Mouse (Mus musculus) heart, adult 9 months (tissue): ENCODE results near the gene Abr.
A peak's percentile ranks its signal among the peaks of the same experiment; 100 is the strongest.

Source experiments
- DNase-seq, 2 experiments: peaks; one replicate each; pipeline ENCODE4 v3.0.0; 2022; ENCODE audit warnings: low spot score in 2 of 2

Abr gene

GRCm38 (mm10) chr11:76623206-76623961 is 1.3 kb upstream of the Abr start:
- DNase-seq, result peak; percentile 25 to 34

DNA sequence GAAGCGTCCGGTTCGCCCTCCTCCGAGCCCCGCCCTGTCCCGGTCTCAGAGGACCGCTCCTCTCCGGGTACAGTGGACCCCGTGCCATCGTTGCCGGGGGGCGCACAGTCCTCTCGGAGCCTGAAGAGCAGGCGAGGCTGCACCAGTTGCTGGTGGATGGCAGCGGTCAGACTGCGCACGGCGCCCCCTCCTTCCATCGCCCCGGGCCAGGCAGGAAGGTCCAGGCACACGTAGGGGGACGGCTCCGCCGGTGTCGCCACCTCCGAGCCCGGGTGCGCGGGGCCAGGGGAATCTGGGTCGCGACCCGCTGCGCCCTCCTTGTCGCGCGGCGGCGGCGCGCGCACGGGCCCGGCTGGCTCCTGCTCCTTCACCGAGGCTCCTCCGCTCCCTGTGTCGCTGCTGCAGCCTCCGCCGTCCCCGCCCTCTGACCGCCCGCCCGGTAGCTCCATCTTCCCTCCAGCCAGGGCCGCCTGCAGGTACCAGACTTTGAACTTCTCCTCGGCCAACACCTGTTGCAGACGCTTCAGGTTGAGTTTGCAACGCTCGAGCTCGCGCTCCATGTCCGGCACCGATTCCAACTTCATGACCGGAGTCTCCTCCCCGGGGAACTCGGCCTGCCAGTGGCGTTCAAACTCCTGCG is 572 bp upstream of the Abr start:
- DNase-seq, result peak in 1 of 2 experiments; percentile 10

- DNase-seq, result no peak
These were observed 4.0 kb downstream of the Abr start for GRCm38 (mm10) chr11:76618134-76618533.

- DNase-seq, result no peak
These were observed 7.9 kb downstream of the Abr start for GRCm38 (mm10) chr11:76614246-76614645.

DNA sequence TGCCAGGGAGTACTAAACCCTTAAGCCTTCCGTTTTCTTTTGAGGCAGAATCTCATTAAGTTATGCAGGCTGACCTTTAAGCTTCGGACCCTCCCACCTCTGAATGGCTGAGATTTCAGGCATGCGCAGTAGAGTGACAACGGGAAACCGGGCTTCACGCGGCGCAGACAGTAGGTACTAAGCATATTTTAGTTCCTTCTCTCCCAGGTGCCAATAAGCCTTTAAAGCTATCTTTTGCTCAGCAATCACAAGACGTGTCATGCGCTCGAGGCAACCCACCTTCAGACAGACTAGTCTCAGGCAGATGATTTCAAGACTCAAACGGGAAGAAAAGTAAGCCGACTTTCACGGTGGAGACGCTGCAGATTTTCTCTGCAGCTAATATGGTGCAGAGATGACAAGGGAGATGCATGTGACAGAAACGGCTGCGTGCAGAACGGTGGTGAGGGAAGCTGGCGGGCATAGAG is 9.4 kb downstream of the Abr start:
- no peak for DNase-seq

DNA sequence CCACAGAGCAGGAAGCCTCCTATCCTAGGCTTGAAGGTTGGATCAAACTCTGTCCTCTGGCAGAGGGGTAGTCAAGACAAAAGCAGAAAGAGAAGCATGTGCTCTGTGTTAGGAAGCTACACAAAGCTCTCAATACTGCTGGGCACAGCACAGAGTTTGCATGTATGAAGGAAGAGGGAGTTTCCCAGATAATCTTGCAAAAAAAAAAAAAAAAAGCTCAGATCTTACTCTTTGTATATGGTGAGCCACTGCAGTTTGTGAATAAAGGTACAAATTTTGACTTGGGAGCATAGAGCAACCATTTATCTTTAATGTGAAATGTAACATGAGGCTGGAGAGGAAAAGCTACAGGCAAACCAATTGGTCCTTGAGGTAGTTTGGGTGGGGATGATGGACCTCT is 11.2 kb downstream of the Abr start:
- no peak for DNase-seq

- no peak for DNase-seq
These were observed 15.6 kb downstream of the Abr start for GRCm38 (mm10) chr11:76606521-76606920.

GRCm38 (mm10) chr11:76599219-76599618 is 22.9 kb downstream of the Abr start:
- no peak for DNase-seq

GRCm38 (mm10) chr11:76598757-76599156 is 23.4 kb downstream of the Abr start:
- no peak for DNase-seq

DNA sequence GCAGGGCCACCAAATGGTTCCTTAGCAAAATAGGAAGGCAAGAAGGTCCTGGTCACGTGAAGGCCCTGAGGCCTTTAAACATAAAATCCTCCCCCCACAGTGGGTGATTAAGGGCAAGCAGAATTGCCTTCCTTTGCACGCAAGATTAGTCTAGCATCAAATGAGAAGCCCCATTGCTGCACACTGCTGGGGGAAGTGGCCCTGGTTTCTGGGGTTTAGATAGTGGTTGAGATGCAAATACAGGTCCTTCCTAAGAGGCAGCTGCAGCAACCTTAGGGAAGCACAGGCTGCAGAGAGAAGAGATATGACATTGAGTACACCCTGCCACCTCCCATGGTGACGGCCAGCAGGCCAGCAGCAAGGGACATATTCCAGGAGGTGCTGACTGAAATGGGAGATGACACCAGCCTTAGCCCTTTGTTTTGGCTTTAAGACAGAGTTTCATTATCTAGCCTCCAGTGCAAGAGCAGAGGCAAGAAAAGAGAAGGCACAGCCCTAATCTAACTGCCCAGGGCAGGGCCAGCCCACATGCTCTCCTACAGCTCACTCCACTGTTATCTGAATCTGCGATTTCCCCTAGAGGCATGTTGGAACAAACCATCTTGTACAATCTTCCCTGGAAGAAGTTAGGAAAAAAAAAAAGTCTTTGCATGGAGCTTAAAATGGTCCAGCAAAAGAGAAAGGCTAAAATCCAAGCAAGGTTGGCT is 28.3 kb downstream of the Abr start:
- no peak for DNase-seq

GRCm38 (mm10) chr11:76589746-76590145 is 32.4 kb downstream of the Abr start:
- no peak for DNase-seq

DNA sequence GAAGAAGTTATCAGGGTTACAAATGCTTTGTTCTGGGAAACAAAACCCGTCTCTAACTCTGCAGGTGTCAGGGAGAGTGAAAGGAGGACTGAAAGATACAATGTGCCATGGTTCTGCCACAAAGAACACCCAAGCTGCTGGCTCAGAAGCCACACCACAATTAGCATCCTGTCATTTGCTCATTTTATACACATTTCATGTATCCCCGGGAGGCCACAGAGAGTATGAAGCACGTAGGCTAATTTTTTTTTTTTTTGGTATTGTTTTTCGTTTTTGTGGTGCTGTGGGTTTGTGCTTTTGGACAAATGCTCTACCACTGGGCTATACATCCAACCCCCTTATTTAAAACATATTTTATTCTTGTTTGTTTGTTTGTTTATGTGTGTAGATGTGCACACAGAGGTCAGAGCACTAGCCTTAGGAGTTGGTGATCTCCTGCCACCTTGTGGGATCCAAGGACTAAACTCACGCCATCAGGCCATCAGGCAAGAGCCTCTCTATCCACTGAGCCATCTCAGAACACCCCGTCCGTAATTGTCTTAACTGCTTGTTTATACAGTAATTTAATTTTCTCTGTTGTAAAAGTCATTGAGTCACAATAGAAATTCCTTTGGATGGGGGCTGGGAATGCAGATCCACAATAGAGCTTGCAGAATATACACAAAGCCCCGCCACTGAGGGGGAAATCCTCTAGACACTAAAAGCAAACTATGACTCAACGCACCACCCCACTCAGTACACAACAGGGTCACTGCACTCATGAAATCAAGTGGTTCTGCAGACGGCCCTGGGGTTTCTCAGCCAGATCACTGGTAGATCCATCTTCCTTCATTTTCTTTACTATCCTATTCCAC is 33.3 kb downstream of the Abr start:
- no peak for DNase-seq

GRCm38 (mm10) chr11:76588032-76588431 is 34.1 kb downstream of the Abr start:
- peak; percentile 18 to 20 for DNase-seq

DNA sequence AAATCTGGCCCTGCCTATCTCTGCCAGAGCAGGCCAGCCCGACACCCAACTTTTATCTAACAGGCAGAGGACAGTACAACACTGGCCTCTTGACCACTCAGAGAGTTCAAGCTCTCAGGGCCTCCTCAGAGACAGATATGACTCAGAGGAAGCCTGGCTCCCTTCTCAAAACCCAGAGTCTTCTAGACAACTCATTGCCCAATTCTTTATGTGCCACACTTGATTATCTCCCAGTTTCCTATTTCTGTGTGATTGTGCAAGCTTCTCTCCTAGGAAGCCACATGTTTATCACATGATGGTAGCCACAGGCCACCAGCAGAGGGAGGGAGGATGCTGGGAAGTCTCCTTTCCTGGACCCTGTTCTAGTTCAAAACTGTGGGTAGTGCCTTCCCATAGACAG is 34.8 kb downstream of the Abr start:
- DNase-seq, result peak; percentile 19 to 45

- DNase-seq, result no peak
These were observed 36.0 kb downstream of the Abr start for GRCm38 (mm10) chr11:76586119-76586518.

GRCm38 (mm10) chr11:76577588-76578257 is 44.4 kb downstream of the Abr start:
- DNase-seq, result peak; percentile 46 to 74

GRCm38 (mm10) chr11:76572820-76573385 is 49.2 kb downstream of the Abr start:
- no peak for DNase-seq

- DNase-seq, result no peak
These were observed 50.5 kb downstream of the Abr start for GRCm38 (mm10) chr11:76571613-76571929.

- no peak for DNase-seq
These were observed 51.1 kb downstream of the Abr start for GRCm38 (mm10) chr11:76570741-76571612.

GRCm38 (mm10) chr11:76570201-76570731 is 51.8 kb downstream of the Abr start:
- DNase-seq, result no peak
